Mouse (Mus musculus): ENCODE results near the gene Pcdh15.

Pcdh15 gene

GRCm38 (mm10) chr10:74307035-74307434 lies 1207.9 kb downstream of the Pcdh15 start:
- DNase-seq (ENCODE audit: low spot score), result no peak

GRCm38 (mm10) chr10:74316091-74316490 lies 1216.9 kb downstream of the Pcdh15 start:
- no peak for DNase-seq (ENCODE audit: low spot score)

GRCm38 (mm10) chr10:74335412-74335811 lies 1236.3 kb downstream of the Pcdh15 start:
- no peak for DNase-seq (ENCODE audit: low spot score)

GRCm38 (mm10) chr10:74339247-74340160 lies 1240.4 kb downstream of the Pcdh15 start:
- DNase-seq (ENCODE audit: low spot score), result no peak

- DNase-seq (ENCODE audit: low spot score), result no peak
Measured at GRCm38 (mm10) chr10:74359526-74359925, 1260.4 kb downstream of the Pcdh15 start.

- no peak for DNase-seq (ENCODE audit: low spot score)
Measured at GRCm38 (mm10) chr10:74378697-74379096, 1279.6 kb downstream of the Pcdh15 start.

GRCm38 (mm10) chr10:74379276-74380134 lies 1280.4 kb downstream of the Pcdh15 start:
- DNase-seq (ENCODE audit: low spot score), result no peak

GRCm38 (mm10) chr10:74387538-74388499 lies 1288.7 kb downstream of the Pcdh15 start:
- no peak for DNase-seq (ENCODE audit: low spot score)

GRCm38 (mm10) chr10:74403111-74403510 lies 1304.0 kb downstream of the Pcdh15 start:
- DNase-seq (ENCODE audit: low spot score), result no peak

- DNase-seq (ENCODE audit: low spot score), result no peak
Measured at GRCm38 (mm10) chr10:74414021-74414420, 1314.9 kb downstream of the Pcdh15 start.

- DNase-seq (ENCODE audit: low spot score), result no peak
Measured at GRCm38 (mm10) chr10:74414945-74415344, 1315.8 kb downstream of the Pcdh15 start.

GRCm38 (mm10) chr10:74415359-74415758 lies 1316.2 kb downstream of the Pcdh15 start:
- no peak for DNase-seq (ENCODE audit: low spot score)

GRCm38 (mm10) chr10:74415949-74416348 lies 1316.8 kb downstream of the Pcdh15 start:
- no peak for DNase-seq (ENCODE audit: low spot score)

GRCm38 (mm10) chr10:74450069-74450468 lies 1350.9 kb downstream of the Pcdh15 start:
- no peak for DNase-seq (ENCODE audit: low spot score)

GRCm38 (mm10) chr10:74463972-74464371 lies 1364.8 kb downstream of the Pcdh15 start:
- no peak for DNase-seq (ENCODE audit: low spot score)

GRCm38 (mm10) chr10:74480779-74481178 lies 1381.6 kb downstream of the Pcdh15 start:
- no peak for DNase-seq (ENCODE audit: low spot score)

- DNase-seq (ENCODE audit: low spot score), result no peak
Measured at GRCm38 (mm10) chr10:74512315-74512714, 1413.2 kb downstream of the Pcdh15 start.

GRCm38 (mm10) chr10:74513743-74514142 lies 1414.6 kb downstream of the Pcdh15 start:
- no peak for DNase-seq (ENCODE audit: low spot score)

GRCm38 (mm10) chr10:74538371-74538770 lies 1439.2 kb downstream of the Pcdh15 start:
- DNase-seq (ENCODE audit: low spot score), result no peak

- DNase-seq (ENCODE audit: low spot score), result no peak
Measured at GRCm38 (mm10) chr10:74555326-74555725, 1456.2 kb downstream of the Pcdh15 start.

- no peak for DNase-seq (ENCODE audit: low spot score)
Measured at GRCm38 (mm10) chr10:74569603-74570002, 1470.5 kb downstream of the Pcdh15 start.

- DNase-seq (ENCODE audit: low spot score), result no peak
Measured at GRCm38 (mm10) chr10:74579924-74580323, 1480.8 kb downstream of the Pcdh15 start.
